Mouse (Mus musculus): ENCODE data around the gene 1700123O20Rik. TPM values are rescaled to one million over a fixed set of nuclear protein-coding genes. Genes with fewer than 3 reads are reported as not detected.

1700123O20Rik gene
- polyA plus RNA-seq, 1 experiment from 2014 or later, result 74.0 TPM

GRCm38 (mm10) chr14:54647900-54648299 is 38.1 kb upstream of the 1700123O20Rik start:
- Histone ChIP-seq H3K27me3 (no peaks in the 10 kb centered on the region), H3K4me2 (no peak overlapping the region), H3K4me1 (peaks cover 30% of the 10 kb centered on the region), H3K9ac (no peak overlapping the region), H3K36me3 (peaks cover 87% of the 10 kb centered on the region), H3K27ac (no peak overlapping the region), H3K9me3 (no peaks in the 10 kb centered on the region), H3K4me3 (no peak overlapping the region)
- ATAC-seq (ENCODE audit: borderline replicate concordance, extremely low read depth, low FRiP score, low TSS enrichment), result no peak
- 78% methylated on average over 4 of the region's 4 CpGs for WGBS

DNA sequence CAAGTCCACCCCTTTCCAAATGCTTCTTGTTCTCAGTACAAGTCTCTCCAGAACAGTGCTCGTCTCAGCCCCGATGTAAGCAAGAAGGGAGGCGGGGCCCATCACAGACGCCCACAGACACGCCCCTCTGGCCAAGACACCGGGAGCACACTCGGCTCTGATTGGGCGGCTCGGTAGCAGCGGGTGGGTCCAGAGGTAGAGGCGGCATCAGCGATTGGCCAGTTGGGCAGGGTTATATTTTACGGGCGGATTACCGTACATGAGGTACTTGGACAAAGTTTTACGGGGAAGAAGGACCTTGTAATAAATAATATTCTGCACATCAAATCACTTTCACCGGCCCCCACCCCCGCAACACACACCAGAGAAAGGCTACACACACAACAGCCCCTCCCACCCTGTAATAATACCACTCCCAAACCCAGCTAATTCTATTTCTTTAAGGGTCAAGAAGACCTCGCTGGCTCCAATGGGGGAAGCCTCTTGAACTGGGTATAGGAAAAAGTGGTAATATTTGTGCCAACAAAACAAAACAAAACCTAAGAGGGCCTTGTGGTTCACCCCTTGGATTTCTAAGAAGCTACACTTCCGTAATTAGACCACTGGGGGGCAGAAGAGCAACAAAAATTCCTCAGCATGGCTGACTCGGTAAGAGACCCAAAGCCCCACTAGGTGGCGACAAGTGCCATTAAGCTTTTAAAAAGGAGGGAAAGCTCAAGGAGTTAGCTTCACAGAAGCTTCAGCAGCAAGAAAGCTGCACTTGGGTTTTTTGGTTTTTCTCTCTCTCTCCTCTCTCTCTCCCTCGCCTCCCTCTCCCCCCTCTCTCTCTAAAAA is 35.2 kb upstream of the 1700123O20Rik start:
- H3K4me3 ChIP-seq, result no peak overlapping the region
- no peak overlapping the region for H3K9ac ChIP-seq
- WGBS, result 56% methylated on average over 23 of the region's 23 CpGs
- ATAC-seq (ENCODE audit: borderline replicate concordance, extremely low read depth, low FRiP score, low TSS enrichment), result peak; percentile 53; the same call in 1 of the 2 replicates
- no peaks in the 10 kb centered on the region for H3K27me3 ChIP-seq
- H3K4me2 ChIP-seq, result no peak overlapping the region
- peaks cover 63% of the 10 kb centered on the region for H3K36me3 ChIP-seq
- no peaks in the 10 kb centered on the region for H3K9me3 ChIP-seq
- H3K4me1 ChIP-seq, result peaks cover 37% of the 10 kb centered on the region
- H3K27ac ChIP-seq, result peak overlapping the region; percentile 58; the same call in 1 of the 2 replicates

DNA sequence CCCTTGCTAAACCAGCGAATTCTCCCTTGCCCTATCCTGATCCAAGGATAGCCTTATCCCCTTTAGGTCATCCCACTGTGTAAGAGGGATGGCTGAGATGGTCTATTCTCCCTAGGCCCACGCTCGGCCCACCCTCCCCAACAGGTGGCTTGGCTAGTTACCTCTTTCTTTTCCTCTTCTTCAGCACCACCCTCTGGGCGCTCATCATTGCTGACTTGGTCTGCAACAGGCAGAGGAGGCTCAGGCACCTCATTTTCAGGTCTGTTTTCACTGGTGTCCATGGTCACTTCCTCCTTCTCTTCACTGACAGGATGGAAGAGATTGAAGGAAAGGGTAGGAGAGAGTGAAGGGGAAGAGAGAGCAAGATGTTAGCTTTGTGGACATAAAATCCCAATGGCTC is 34.5 kb upstream of the 1700123O20Rik start:
- no peak; the same call in 1 of the 2 replicates for ATAC-seq (ENCODE audit: borderline replicate concordance, extremely low read depth, low FRiP score, low TSS enrichment)
- peak overlapping the region; percentile 57; the same call in 1 of the 2 replicates for H3K4me2 ChIP-seq
- WGBS, result 77% methylated on average over 4 of the region's 4 CpGs
- H3K9me3 ChIP-seq, result no peaks in the 10 kb centered on the region
- H3K4me1 ChIP-seq, result peaks cover 34% of the 10 kb centered on the region
- H3K9ac ChIP-seq, result peak overlapping the region; percentile 25; the same call in 1 of the 2 replicates
- no peak overlapping the region for H3K4me3 ChIP-seq
- peaks cover 63% of the 10 kb centered on the region for H3K36me3 ChIP-seq
- peak overlapping the region; percentile 69; the same call in 1 of the 2 replicates for H3K27ac ChIP-seq
- no peaks in the 10 kb centered on the region for H3K27me3 ChIP-seq

- H3K36me3 ChIP-seq, result peaks cover 63% of the 10 kb centered on the region
- H3K27ac ChIP-seq, result peak overlapping the region; percentile 69; the same call in 1 of the 2 replicates
- peaks cover 32% of the 10 kb centered on the region for H3K4me1 ChIP-seq
- peak overlapping the region; percentile 57 for H3K4me2 ChIP-seq
- H3K9ac ChIP-seq, result peak overlapping the region; percentile 76
- H3K27me3 ChIP-seq, result no peaks in the 10 kb centered on the region
- ATAC-seq (ENCODE audit: borderline replicate concordance, extremely low read depth, low FRiP score, low TSS enrichment), result no peak
- no peaks in the 10 kb centered on the region for H3K9me3 ChIP-seq
- peak overlapping the region; percentile 66 for H3K4me3 ChIP-seq
- 2% methylated on average over 7 of the region's 7 CpGs for WGBS
Measured at GRCm38 (mm10) chr14:54652787-54653186, 33.2 kb upstream of the 1700123O20Rik start.

DNA sequence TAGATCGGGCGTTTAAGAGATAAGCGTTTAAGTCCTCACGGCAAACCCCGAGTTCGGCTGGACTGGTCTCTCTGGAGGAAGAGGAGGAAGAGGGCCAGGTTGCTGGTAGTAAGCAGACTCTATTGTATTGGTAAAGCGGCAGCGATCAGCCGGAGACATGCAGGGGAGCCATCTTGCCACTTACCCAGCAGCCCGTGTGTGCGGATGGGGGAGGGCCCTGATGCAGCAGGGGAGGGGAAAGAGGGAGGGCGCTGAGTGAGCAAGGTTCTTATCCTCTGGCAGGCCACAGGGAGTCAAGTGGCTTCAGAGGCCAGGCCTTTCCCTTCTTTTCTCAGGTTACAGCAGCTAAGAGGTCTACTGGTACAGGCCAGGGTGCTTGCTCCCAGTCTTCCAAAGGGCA is 32.5 kb upstream of the 1700123O20Rik start:
- H3K9ac ChIP-seq, result peak overlapping the region; percentile 76
- peak overlapping the region; percentile 57 for H3K4me2 ChIP-seq
- WGBS, result 2% methylated on average over 12 of the region's 12 CpGs
- H3K9me3 ChIP-seq, result no peaks in the 10 kb centered on the region
- ATAC-seq (ENCODE audit: borderline replicate concordance, extremely low read depth, low FRiP score, low TSS enrichment), result peak; percentile 90
- peak overlapping the region; percentile 66 for H3K4me3 ChIP-seq
- H3K27me3 ChIP-seq, result no peaks in the 10 kb centered on the region
- H3K36me3 ChIP-seq, result peaks cover 63% of the 10 kb centered on the region
- H3K4me1 ChIP-seq, result peaks cover 30% of the 10 kb centered on the region
- H3K27ac ChIP-seq, result peak overlapping the region; percentile 69

DNA sequence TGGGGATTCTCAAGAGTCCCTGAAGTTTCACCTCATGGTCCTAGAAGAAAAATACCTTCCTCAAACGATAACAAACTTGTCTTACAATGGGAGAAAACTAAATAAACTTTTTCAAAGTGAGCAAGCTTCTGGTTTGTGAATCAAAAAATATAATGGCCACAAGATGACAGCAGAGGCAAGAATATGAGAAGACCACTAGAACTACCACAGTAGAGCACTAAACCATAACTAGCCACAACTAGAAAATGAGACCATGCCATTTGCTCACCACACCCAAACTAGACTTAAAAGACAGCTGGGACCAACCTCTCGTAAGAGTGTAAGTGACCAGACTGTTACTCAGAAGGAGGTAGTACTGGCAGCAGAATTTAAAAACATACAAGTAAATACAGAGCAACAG is 26.0 kb upstream of the 1700123O20Rik start:
- H3K27me3 ChIP-seq, result no peaks in the 10 kb centered on the region
- no peaks in the 10 kb centered on the region for H3K9me3 ChIP-seq
- H3K4me3 ChIP-seq, result no peak overlapping the region
- peaks cover 96% of the 10 kb centered on the region for H3K36me3 ChIP-seq
- H3K9ac ChIP-seq, result no peak overlapping the region
- no peak for ATAC-seq (ENCODE audit: borderline replicate concordance, extremely low read depth, low FRiP score, low TSS enrichment)
- H3K4me2 ChIP-seq, result no peak overlapping the region
- H3K27ac ChIP-seq, result no peak overlapping the region
- WGBS, result 80% methylated on average over 2 of the region's 2 CpGs
- H3K4me1 ChIP-seq, result no peaks in the 10 kb centered on the region

DNA sequence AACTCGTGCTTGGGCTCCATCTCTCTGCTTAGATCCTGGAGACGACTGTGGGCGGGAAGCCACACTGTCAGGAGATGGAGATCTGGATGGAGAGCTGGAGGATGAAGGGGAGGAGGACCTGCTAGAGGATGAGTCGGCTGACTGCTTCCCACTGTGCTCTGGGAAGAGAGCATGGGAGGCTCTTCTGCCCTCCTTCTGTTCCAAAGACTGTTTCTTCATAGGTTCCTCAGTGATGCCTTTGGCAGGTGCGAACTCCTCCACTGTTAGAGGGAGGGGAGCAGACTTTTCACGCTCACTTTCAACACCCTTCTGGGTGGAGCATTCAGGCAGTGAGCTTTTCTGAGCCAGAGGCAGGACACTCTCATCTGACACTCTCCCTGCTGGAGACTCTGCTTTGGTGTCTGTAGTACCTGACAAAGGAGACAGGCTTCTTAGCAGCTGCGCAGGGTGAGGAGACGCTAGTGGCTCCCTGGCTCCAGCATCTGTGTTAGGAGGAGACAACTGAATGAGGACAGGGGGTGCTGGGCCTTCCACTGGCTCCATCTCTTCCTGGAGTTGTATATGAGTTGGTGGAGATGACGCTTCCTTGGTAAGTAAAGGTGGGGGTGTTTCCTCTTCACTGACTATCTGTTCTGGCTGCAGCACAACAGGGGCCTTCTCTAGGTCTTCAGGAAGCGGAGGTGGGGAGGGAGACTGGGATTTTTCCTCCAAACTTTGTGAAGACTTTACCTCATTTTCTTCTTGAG is 21.4 kb upstream of the 1700123O20Rik start:
- ATAC-seq (ENCODE audit: borderline replicate concordance, extremely low read depth, low FRiP score, low TSS enrichment), result no peak
- Histone ChIP-seq H3K36me3 (peaks cover 89% of the 10 kb centered on the region), H3K4me1 (no peaks in the 10 kb centered on the region), H3K4me2 (no peak overlapping the region), H3K27ac (no peak overlapping the region), H3K9me3 (no peaks in the 10 kb centered on the region), H3K4me3 (no peak overlapping the region), H3K9ac (no peak overlapping the region), H3K27me3 (no peaks in the 10 kb centered on the region)
- WGBS, result 87% methylated on average over 10 of the region's 10 CpGs

DNA sequence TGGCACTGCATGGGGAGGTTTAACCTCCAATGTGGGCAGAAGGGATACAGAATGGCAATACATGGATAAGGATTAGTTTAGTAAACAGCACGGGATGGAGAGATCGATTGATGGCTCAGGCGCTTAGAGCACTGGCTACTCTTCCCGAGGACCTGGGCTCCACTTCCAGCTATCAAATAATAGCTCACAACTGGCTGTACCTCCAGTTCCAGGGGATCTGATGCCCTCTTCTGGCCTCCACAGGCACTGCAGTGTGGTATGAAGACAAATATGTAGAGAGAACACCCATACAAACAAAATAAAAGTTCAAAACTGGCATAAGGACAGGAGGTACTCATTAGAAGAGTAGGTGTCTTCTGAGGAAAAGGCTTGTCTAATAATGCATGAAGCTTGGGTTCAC is 16.6 kb upstream of the 1700123O20Rik start:
- no peaks in the 10 kb centered on the region for H3K27me3 ChIP-seq
- WGBS, result 75% methylated on average over 4 of the region's 4 CpGs
- no peak for ATAC-seq (ENCODE audit: borderline replicate concordance, extremely low read depth, low FRiP score, low TSS enrichment)
- H3K4me2 ChIP-seq, result no peak overlapping the region
- H3K4me3 ChIP-seq, result no peak overlapping the region
- H3K27ac ChIP-seq, result no peak overlapping the region
- no peaks in the 10 kb centered on the region for H3K9me3 ChIP-seq
- peaks cover 70% of the 10 kb centered on the region for H3K36me3 ChIP-seq
- H3K4me1 ChIP-seq, result no peaks in the 10 kb centered on the region
- H3K9ac ChIP-seq, result no peak overlapping the region

DNA sequence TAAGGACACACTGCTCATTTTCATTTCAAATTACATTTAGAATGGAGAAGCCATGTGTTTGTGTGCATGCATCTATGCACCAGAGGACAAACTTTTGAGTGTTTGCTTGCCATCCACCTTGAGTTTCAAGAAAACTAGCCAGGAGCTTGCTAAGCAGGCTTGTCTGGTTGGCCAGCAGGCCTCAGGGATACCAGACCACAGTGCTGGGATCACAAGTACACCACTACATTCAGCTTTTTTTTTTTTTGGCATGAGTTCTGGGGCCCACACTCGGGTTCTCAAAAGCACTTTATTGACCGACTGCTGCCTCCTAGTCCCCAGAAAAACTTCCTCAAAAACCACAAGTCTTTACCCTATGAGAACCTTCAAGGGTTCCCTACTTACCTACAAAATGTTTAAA is 11.7 kb upstream of the 1700123O20Rik start:
- Histone ChIP-seq H3K27ac (0 out of 2 replicates have a peak overlapping the region, but pooled peaks have one; percentile 6), H3K4me3 (no peak overlapping the region), H3K9me3 (no peaks in the 10 kb centered on the region), H3K36me3 (peaks cover 65% of the 10 kb centered on the region), H3K4me1 (no peaks in the 10 kb centered on the region), H3K9ac (no peak overlapping the region), H3K27me3 (no peaks in the 10 kb centered on the region), H3K4me2 (no peak overlapping the region)
- ATAC-seq (ENCODE audit: borderline replicate concordance, extremely low read depth, low FRiP score, low TSS enrichment), result no peak
- WGBS, result 44% methylated on average over 2 of the region's 2 CpGs

GRCm38 (mm10) chr14:54676290-54676689 is 9.7 kb upstream of the 1700123O20Rik start:
- 89% methylated on average over 5 of the region's 5 CpGs for WGBS
- no peak for ATAC-seq (ENCODE audit: borderline replicate concordance, extremely low read depth, low FRiP score, low TSS enrichment)
- Histone ChIP-seq H3K4me2 (no peak overlapping the region), H3K9me3 (no peaks in the 10 kb centered on the region), H3K27me3 (no peaks in the 10 kb centered on the region), H3K4me3 (no peak overlapping the region), H3K27ac (no peak overlapping the region), H3K4me1 (no peaks in the 10 kb centered on the region), H3K36me3 (peaks cover 61% of the 10 kb centered on the region), H3K9ac (no peak overlapping the region)

- no peaks in the 10 kb centered on the region for H3K4me1 ChIP-seq
- no peak overlapping the region for H3K9ac ChIP-seq
- 82% methylated on average over 16 of the region's 16 CpGs for WGBS
- H3K27me3 ChIP-seq, result no peaks in the 10 kb centered on the region
- H3K27ac ChIP-seq, result no peak overlapping the region
- ATAC-seq (ENCODE audit: borderline replicate concordance, extremely low read depth, low FRiP score, low TSS enrichment), result no peak
- no peak overlapping the region for H3K4me2 ChIP-seq
- peaks cover 60% of the 10 kb centered on the region for H3K36me3 ChIP-seq
- no peak overlapping the region for H3K4me3 ChIP-seq
- no peaks in the 10 kb centered on the region for H3K9me3 ChIP-seq
Measured at GRCm38 (mm10) chr14:54678657-54679304, 7.2 kb upstream of the 1700123O20Rik start.

Measured in lung, embryonic 15.5 days (tissue).